Mouse (Mus musculus) kidney, adult 8-10 months (tissue): Measurements from ENCODE around the gene Slc1a4.

Experiments used
- DNase-seq, 2 experiments: peaks; one replicate each; pipeline ENCODE4 v3.0.0; 2022

Gene Slc1a4

DNA sequence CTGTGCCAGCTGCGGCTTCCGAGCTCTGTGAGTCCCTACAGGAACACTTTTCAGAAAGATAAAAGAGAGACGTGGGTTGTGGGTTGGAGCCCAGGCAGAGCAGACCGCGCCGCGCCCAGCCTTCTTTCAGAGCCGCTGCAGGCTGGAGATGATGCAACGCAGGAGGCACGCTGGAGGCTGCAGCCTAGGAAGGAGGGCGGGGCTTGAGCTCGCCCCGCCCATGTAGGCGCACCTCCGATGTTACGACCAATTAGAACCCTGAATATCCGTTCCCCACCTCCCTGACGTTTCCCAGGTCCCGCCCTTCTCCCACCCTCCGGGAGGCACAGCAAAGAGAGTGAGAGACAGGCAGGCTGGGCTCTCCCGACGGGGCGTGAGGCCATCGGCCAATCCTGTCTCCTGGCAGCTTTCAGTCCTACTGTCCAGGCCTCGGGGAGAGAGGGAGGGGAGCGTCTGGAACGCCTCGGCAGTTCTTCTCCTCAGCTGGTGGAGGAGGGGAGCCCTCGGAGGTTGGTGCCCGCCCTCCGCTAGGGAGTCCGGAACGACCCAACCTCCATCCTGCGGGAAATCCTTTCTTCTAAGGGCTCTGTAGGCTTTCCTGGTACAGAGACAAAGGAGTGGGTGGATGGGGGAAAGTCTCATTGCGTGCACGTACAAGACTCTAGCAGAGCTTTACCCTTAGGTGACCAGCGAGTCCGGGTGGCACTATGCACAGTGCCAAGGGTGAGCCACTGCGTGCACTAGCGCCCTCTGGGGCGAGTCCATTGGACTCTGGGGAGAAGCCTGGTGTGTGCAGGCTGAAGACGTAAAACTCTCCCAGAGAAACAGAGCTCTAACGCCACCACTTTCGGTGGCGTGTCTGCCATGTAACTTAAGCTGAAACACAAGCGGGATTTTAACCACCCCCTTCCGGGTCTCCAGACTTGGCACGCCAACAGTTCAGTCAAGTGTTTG, at the start of gene Slc1a4:
Gene Slc1a4 (minus strand): TSS at position 153 of the 954 bp plus-strand sequence.
- peak; percentile 94 to 96 for DNase-seq

DNA sequence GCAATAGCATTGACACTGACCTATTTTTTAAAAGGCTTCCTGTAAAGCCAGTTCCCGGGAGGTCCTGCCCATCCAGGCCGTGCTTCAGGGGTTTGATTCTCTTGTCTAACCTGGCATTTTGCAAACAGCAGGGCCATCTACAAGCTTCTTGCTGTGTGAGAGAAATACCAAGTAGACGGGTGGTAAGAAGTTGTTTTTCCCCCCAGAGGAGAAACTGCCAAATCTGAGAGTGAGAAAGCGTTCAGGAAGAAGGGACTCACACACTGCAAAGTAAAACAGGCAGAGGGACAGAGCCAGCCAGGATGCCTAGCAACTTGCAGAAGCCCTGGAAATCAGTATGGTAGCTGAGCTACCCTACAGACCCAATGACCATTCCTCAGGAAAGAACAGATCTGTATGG, 47.6 kb upstream of the Slc1a4 start:
- no peak for DNase-seq

DNA sequence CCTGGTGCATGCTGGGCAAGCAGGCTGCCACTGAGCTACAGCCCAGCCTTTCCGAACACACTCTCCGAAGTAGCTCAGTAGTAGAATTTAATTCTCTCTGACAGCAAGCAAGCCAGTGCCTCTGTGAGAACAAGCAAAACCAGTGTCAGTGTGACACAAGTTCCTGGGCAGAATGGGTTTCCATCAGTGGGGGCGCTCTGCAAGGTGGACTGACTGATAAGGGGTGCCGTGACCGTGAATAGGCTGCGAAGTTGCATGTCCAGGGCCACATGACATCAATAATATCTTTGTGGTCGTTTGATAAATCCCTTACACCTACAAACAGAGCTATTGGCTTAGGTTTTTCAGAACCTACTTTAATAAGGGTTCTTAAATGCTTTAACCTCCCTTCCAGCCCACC, 44.1 kb upstream of the Slc1a4 start:
- no peak for DNase-seq

DNA sequence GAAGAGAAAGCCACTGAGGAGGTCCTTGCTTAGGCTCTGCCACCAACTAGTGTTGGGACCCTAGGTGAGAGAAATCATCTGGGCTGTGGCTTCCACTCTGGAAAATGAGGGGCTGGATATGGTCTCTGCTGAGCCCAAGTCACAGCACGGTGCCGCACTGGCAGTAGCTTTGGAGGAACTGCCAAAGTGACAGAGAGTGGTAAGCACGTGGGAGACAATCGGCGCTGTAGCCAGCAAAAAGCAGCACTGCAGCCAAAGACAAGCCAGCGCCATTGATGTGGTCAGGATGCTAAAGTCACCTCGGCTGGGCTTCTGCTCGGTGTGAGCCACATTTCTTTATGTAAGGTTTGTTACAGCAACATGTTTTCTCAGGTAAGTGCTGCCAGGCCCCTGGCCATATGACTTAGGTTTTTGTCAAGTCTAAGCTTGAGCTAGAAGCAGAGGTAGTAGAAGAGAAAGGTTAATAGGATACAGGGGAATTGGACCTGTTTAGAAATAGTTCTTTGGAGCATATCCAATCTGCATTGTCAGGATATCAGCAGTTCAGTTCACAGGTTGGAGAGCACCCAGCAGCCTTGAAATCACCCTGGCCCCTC, 40.2 kb upstream of the Slc1a4 start:
- DNase-seq, result no peak

DNA sequence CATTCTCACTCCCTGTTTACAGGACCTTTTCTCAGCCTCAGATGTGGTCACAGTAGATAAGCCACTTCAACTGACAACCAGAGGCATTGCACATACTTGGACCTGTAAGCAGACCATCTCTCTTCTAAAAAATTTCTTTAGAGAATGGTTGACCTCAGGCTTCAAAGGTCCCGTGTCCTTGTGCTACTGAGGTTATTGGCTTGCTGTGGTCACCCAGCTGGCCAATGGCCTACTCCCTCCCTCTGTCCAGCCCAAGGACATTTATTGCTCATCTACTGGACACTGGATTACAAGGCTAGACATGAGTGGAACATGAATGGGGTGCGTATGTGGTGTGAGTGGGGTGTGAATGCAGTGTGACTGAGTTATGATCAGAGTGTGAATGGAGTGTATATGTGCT, 38.0 kb upstream of the Slc1a4 start:
- no peak for DNase-seq

GRCm38 (mm10) chr11:20366456-20366855, 33.9 kb upstream of the Slc1a4 start:
- peak in 1 of 2 experiments; percentile 4 for DNase-seq

- no peak for DNase-seq
Observed at GRCm38 (mm10) chr11:20361354-20361753, 28.8 kb upstream of the Slc1a4 start.

GRCm38 (mm10) chr11:20357684-20358447, 25.4 kb upstream of the Slc1a4 start:
- DNase-seq, result peak in 1 of 2 experiments; percentile 13

- DNase-seq, result no peak
Observed at GRCm38 (mm10) chr11:20348466-20348865, 16.0 kb upstream of the Slc1a4 start.

GRCm38 (mm10) chr11:20347548-20347947, 15.0 kb upstream of the Slc1a4 start:
- peak; percentile 76 to 88 for DNase-seq

GRCm38 (mm10) chr11:20346369-20346768, 13.9 kb upstream of the Slc1a4 start:
- no peak for DNase-seq

DNA sequence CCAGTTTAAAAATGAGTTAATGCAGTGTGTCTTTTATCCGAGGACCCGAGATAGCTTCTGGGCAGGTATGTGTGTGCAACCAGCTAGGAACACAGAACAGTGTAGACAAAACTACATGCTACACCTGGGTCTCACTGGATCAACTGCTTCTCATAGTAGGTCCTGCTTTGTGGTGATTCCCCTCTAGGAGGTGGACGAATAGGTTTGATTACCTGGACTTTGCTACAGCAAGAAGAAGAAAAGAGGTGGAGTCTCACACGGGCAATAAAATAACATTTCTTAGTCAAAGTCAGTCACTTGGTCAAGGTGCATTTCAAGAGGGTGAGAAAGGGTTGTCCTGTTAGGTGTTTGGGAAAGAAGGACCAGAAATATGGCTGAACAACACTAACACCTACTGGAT, 11.4 kb upstream of the Slc1a4 start:
- no peak for DNase-seq

DNA sequence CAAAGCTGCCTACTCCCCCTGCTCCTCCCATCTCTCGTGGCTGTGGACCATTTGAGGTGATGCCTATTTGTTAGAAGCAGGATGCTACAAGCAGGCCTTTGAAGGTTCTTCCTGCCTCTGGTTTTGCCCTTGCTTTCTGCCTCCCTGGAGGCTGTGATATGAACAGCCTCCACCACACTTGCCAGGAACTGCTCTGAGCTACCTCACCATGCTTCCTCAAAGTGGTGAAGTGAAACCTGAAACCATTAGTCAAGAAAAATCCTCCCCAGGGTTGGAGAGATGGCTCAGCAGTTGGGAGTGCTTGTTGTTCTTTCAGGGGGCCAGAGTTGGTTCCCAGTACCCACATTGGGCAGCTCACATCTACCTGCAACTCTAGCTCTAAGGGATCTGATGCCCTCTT, 9.1 kb upstream of the Slc1a4 start:
- no peak for DNase-seq

- DNase-seq, result no peak
Observed at GRCm38 (mm10) chr11:20338703-20339102, 6.2 kb upstream of the Slc1a4 start.

GRCm38 (mm10) chr11:20334301-20334700, 1.8 kb upstream of the Slc1a4 start:
- no peak for DNase-seq

GRCm38 (mm10) chr11:20331690-20332537, 599 bp downstream of the Slc1a4 start:
- peak in 1 of 2 experiments; percentile 34 for DNase-seq

DNA sequence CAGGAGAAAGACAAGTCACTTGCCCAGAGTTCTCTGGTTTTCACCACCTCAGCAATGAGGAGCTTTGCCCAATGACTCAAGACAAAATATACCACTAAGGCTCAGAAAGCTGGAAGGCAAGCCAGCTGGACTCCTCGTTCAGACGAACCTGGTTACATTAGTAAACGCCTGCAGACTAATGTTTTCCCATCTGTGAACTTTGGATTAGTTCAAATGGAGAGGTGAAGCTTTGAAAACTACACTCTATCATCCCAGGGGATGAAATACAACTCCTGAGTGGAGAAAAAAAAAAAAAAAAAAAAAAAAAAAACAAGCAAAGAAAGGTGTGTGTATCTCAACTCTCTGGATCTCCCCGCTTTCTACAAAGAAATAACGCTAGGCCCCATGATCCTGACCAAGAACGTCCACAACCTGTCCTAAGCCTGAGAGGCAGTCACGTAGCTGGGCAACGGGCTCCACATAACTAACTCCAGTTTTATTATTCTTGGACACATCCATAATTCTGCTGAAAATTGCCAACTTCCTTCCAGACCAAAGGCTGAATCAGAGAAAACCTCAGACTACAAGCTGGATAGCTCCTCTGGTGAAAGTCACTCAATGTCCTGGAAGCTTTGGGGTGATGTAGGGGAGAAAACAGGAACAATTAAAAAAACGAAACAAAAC, 1.4 kb downstream of the Slc1a4 start:
- DNase-seq, result peak in 1 of 2 experiments; percentile 29

GRCm38 (mm10) chr11:20329711-20330110, 2.8 kb downstream of the Slc1a4 start:
- no peak for DNase-seq

- DNase-seq, result no peak
Observed at GRCm38 (mm10) chr11:20328771-20329170, 3.7 kb downstream of the Slc1a4 start.

DNA sequence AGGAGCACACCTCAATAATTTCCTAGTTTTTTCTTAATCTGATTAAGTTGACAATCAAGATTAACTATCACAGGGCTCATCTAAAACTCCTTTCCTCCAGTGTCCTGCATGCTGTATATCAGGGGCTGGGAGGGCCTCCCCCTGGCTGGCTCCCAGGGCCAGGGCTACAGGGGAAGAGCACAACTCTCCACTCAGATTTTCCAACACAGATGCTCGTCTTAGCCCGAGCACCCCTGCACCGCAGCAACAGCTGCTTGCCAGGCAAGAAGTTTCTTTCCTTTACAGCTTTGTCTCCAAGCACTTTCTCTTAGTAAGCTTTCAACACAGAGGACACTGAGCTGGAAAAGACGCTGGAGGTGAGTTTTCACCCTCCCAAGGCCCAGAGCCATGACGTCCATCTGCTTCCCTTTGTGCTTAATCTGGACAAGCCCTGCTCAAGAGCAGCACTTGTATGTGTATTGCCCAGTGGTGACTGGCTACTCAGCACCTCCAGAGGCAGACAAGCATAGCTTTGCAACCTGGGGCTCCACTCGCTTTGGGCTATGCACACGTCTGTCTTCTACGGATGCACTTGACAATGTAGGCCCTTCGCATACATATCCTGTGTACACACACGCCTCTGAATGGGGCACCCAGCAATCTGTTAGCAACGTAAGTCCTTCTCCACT, 6.1 kb downstream of the Slc1a4 start:
- no peak for DNase-seq

- no peak for DNase-seq
Observed at GRCm38 (mm10) chr11:20325073-20325694, 7.3 kb downstream of the Slc1a4 start.
